Mouse (Mus musculus): ENCODE results near the gene Zfp329. TPM values are rescaled to one million over a fixed set of nuclear protein-coding genes. Genes with fewer than 3 reads are reported as not detected.

Zfp329 gene
- polyA plus RNA-seq, 1 experiment from 2014 or later: 17.6 TPM

Other genes starting within 250 kb of the Zfp329 start
- gene Vmn2r53, start 210.1 kb downstream of the Zfp329 start, polyA plus RNA-seq (2015; fragmentation: Nextera tagmentation; extraction: Ambion mirVana): under 0.01 TPM in 1 of 2 replicates, not detected in the other
- gene Vmn2r54, start 178.5 kb downstream of the Zfp329 start, polyA plus RNA-seq (2015; fragmentation: Nextera tagmentation; extraction: Ambion mirVana): not detected in 2 replicates
- gene Vmn2r55, start 133.9 kb downstream of the Zfp329 start, polyA plus RNA-seq (2015; fragmentation: Nextera tagmentation; extraction: Ambion mirVana): not detected in 2 replicates
- not detected in 2 replicates for gene Vmn2r56, start 83.9 kb downstream of the Zfp329 start, polyA plus RNA-seq (2015; fragmentation: Nextera tagmentation; extraction: Ambion mirVana)
- 1.2 and 1.5 TPM in 2 replicates for gene Zscan18, start 15.2 kb downstream of the Zfp329 start, polyA plus RNA-seq (2015; fragmentation: Nextera tagmentation; extraction: Ambion mirVana)
- gene Zfp110, start 15.9 kb upstream of the Zfp329 start, polyA plus RNA-seq (2015; fragmentation: Nextera tagmentation; extraction: Ambion mirVana): 34.5 and 36.7 TPM in 2 replicates
- gene Zfp128, start 62.3 kb upstream of the Zfp329 start, polyA plus RNA-seq (2015; fragmentation: Nextera tagmentation; extraction: Ambion mirVana): 1.9 and 2.4 TPM in 2 replicates
- 4.6 and 7.2 TPM in 2 replicates for gene Zscan22, start 79.0 kb upstream of the Zfp329 start, polyA plus RNA-seq (2015; fragmentation: Nextera tagmentation; extraction: Ambion mirVana)
- gene Rps5, start 103.4 kb upstream of the Zfp329 start, polyA plus RNA-seq (2015; fragmentation: Nextera tagmentation; extraction: Ambion mirVana): 1,115 and 1,143 TPM in 2 replicates
- 0.22 and 0.42 TPM in 2 replicates for gene Rnf225, start 108.6 kb upstream of the Zfp329 start, polyA plus RNA-seq (2015; fragmentation: Nextera tagmentation; extraction: Ambion mirVana)
- 4.9 and 5.0 TPM in 2 replicates for gene Zfp324, start 147.0 kb upstream of the Zfp329 start, polyA plus RNA-seq (2015; fragmentation: Nextera tagmentation; extraction: Ambion mirVana)
- 5.7 and 5.8 TPM in 2 replicates for gene Zfp446, start 159.0 kb upstream of the Zfp329 start, polyA plus RNA-seq (2015; fragmentation: Nextera tagmentation; extraction: Ambion mirVana)
- 0.06 and 0.08 TPM in 2 replicates for gene Slc27a5, start 179.3 kb upstream of the Zfp329 start, polyA plus RNA-seq (2015; fragmentation: Nextera tagmentation; extraction: Ambion mirVana)
- gene Trim28, start 180.3 kb upstream of the Zfp329 start, polyA plus RNA-seq (2015; fragmentation: Nextera tagmentation; extraction: Ambion mirVana): 236 and 274 TPM in 2 replicates
- 27.8 and 30.8 TPM in 2 replicates for gene Zbtb45, start 191.2 kb upstream of the Zfp329 start, polyA plus RNA-seq (2015; fragmentation: Nextera tagmentation; extraction: Ambion mirVana)
- 226 and 230 TPM in 2 replicates for gene Chmp2a, start 215.9 kb upstream of the Zfp329 start, polyA plus RNA-seq (2015; fragmentation: Nextera tagmentation; extraction: Ambion mirVana)
- gene Ube2m, start 219.4 kb upstream of the Zfp329 start, polyA plus RNA-seq (2015; fragmentation: Nextera tagmentation; extraction: Ambion mirVana): 90.8 and 91.5 TPM in 2 replicates
- gene Mzf1, start 235.9 kb upstream of the Zfp329 start, polyA plus RNA-seq (2015; fragmentation: Nextera tagmentation; extraction: Ambion mirVana): 1.1 and 1.6 TPM in 2 replicates